Mouse (Mus musculus): ENCODE measurements around the gene Pld1. TPM values are rescaled to one million over a fixed set of nuclear protein-coding genes. Genes with fewer than 3 reads are reported as not detected.

Pld1 gene
- polyA plus RNA-seq, 1 experiment from 2014 or later, result 5.9 TPM

GRCm38 (mm10) chr3:28004321-28004720, 65.8 kb downstream of the Pld1 start:
- 73% methylated on average over 6 of the region's 6 CpGs for WGBS
- Histone ChIP-seq H3K9me3 (ENCODE audit: control insufficient read depth, low read length) (no peaks in the 10 kb centered on the region), H3K4me3 (ENCODE audit: low read length) (no peak overlapping the region), H3K4me2 (ENCODE audit: low read length) (no peak overlapping the region), H3K27me3 (replicated peaks; ENCODE audit: control insufficient read depth, insufficient read depth, low read length) (no peaks in the 10 kb centered on the region), H3K4me1 (ENCODE audit: control insufficient read depth, insufficient read depth, low read depth, low read length) (no peaks in the 10 kb centered on the region), H3K9ac (ENCODE audit: low read depth, low read length) (no peak overlapping the region), H3K36me3 (ENCODE audit: control insufficient read depth, insufficient read depth, low read length) (no peaks in the 10 kb centered on the region), H3K27ac (ENCODE audit: low read depth, low read length) (no peak overlapping the region)
- ATAC-seq, result no peak

DNA sequence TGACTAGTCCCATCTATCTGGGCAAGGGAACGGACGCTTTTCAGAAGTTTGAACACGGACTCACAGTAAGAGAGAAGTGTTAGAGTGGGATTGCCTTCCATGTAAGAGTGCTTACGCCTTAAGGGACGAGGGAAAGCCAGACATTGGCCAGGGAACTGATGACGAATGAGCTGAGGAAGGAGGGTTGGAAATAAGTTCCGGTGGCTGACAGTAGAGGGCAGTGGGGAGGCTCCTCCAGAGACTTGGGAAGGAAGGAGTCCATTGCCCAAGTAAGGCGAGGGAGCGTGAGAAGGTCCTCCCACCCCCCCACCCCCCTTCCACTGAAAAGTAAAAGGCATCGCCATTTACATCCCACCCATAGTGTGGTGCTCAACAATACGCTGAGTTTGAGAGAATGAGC, 69.2 kb downstream of the Pld1 start:
- ATAC-seq, result no peak
- Histone ChIP-seq H3K4me3 (ENCODE audit: low read length) (no peak overlapping the region), H3K4me1 (ENCODE audit: control insufficient read depth, insufficient read depth, low read depth, low read length) (no peaks in the 10 kb centered on the region), H3K4me2 (ENCODE audit: low read length) (no peak overlapping the region), H3K9me3 (ENCODE audit: control insufficient read depth, low read length) (no peaks in the 10 kb centered on the region), H3K36me3 (ENCODE audit: control insufficient read depth, insufficient read depth, low read length) (no peaks in the 10 kb centered on the region), H3K27me3 (replicated peaks; ENCODE audit: control insufficient read depth, insufficient read depth, low read length) (no peaks in the 10 kb centered on the region), H3K9ac (ENCODE audit: low read depth, low read length) (no peak overlapping the region), H3K27ac (ENCODE audit: low read depth, low read length) (no peak overlapping the region)
- WGBS, result 85% methylated on average over 11 of the region's 11 CpGs

- no peak overlapping the region for H3K4me3 ChIP-seq (ENCODE audit: low read length)
- WGBS, result 84% methylated on average over 4 of the region's 4 CpGs
- no peaks in the 10 kb centered on the region for H3K27me3 ChIP-seq (replicated peaks; ENCODE audit: control insufficient read depth, insufficient read depth, low read length)
- no peak overlapping the region for H3K9ac ChIP-seq (ENCODE audit: low read depth, low read length)
- H3K9me3 ChIP-seq (ENCODE audit: control insufficient read depth, low read length), result no peaks in the 10 kb centered on the region
- no peak for ATAC-seq
- H3K4me2 ChIP-seq (ENCODE audit: low read length), result no peak overlapping the region
- no peaks in the 10 kb centered on the region for H3K36me3 ChIP-seq (ENCODE audit: control insufficient read depth, insufficient read depth, low read length)
- no peaks in the 10 kb centered on the region for H3K4me1 ChIP-seq (ENCODE audit: control insufficient read depth, insufficient read depth, low read depth, low read length)
- H3K27ac ChIP-seq (ENCODE audit: low read depth, low read length), result no peak overlapping the region
These were observed 69.9 kb downstream of the Pld1 start for GRCm38 (mm10) chr3:28008369-28008768.

DNA sequence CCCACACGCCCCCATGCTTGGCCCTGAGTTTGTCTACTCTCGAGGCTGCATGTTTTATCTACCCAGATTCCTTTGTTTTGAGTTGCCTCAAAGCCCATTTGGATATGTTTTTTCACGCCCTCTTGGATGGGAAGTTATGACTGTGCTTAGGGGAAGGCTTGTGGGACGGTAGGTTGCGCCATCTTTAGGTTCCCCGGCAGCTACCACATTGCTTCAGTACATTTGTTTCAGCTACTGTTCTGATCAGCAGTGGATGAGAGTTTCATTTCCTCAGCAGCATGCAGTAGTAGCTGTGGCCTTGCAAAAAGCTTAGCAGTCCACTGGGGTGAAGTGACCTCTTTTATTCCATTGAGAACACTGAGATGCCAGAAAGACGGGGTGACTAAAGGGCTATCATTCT, 73.7 kb downstream of the Pld1 start:
- ATAC-seq, result no peak
- Histone ChIP-seq H3K4me2 (ENCODE audit: low read length) (no peak overlapping the region), H3K27ac (ENCODE audit: low read depth, low read length) (no peak overlapping the region), H3K4me1 (ENCODE audit: control insufficient read depth, insufficient read depth, low read depth, low read length) (no peaks in the 10 kb centered on the region), H3K9ac (ENCODE audit: low read depth, low read length) (no peak overlapping the region), H3K4me3 (ENCODE audit: low read length) (no peak overlapping the region), H3K9me3 (ENCODE audit: control insufficient read depth, low read length) (peaks cover 3% of the 10 kb centered on the region; the same call in 1 of the 2 replicates), H3K36me3 (ENCODE audit: control insufficient read depth, insufficient read depth, low read length) (no peaks in the 10 kb centered on the region), H3K27me3 (replicated peaks; ENCODE audit: control insufficient read depth, insufficient read depth, low read length) (no peaks in the 10 kb centered on the region)
- WGBS, result 81% methylated on average over 7 of the region's 7 CpGs

DNA sequence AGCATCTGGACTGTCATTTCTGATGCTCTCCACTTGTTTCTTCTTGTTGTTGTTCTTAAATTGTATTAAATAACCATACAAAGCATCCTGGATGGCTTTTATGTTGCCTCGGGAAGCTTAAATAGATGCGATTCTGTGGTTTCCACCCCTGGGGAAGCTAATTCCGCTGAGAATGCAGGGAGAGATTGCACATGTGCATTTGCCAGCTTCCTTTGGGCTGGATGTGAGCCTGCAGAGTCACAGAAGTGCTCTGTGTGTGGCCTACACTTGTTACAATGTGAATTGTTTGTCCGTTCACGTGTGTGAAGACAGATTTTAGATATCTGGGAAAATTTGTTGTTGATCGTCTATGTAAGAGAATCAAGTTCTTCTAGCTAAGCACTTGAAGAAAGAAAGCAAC, 74.9 kb downstream of the Pld1 start:
- H3K4me3 ChIP-seq (ENCODE audit: low read length), result no peak overlapping the region
- H3K27me3 ChIP-seq (replicated peaks; ENCODE audit: control insufficient read depth, insufficient read depth, low read length), result no peaks in the 10 kb centered on the region
- H3K4me2 ChIP-seq (ENCODE audit: low read length), result no peak overlapping the region
- H3K9me3 ChIP-seq (ENCODE audit: control insufficient read depth, low read length), result peaks cover 3% of the 10 kb centered on the region; the same call in 1 of the 2 replicates
- no peak for ATAC-seq
- H3K4me1 ChIP-seq (ENCODE audit: control insufficient read depth, insufficient read depth, low read depth, low read length), result no peaks in the 10 kb centered on the region
- H3K36me3 ChIP-seq (ENCODE audit: control insufficient read depth, insufficient read depth, low read length), result no peaks in the 10 kb centered on the region
- H3K27ac ChIP-seq (ENCODE audit: low read depth, low read length), result no peak overlapping the region
- no peak overlapping the region for H3K9ac ChIP-seq (ENCODE audit: low read depth, low read length)
- 46% methylated on average over 6 of the region's 6 CpGs for WGBS

DNA sequence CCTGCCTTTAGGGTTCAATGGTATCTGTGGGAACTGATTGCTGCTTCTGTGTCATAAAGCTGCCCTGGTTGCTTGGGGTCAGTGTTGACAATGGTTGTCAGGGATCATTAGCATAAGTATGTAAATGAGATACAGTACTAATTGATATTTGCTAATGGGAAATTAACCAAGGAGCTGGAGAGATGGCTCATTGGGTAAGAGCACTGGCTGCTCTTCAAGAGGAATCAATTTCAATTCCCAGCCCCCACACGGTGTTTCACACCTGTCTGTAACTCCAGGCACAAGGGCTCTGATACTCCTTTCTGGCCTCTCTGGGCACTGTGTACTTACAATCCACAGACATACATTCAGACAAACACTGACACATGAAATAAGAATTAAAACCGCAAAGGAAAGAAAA, 78.5 kb downstream of the Pld1 start:
- H3K9ac ChIP-seq (ENCODE audit: low read depth, low read length), result no peak overlapping the region
- no peak overlapping the region for H3K4me2 ChIP-seq (ENCODE audit: low read length)
- 71% methylated on average over 2 of the region's 2 CpGs for WGBS
- no peak overlapping the region for H3K27ac ChIP-seq (ENCODE audit: low read depth, low read length)
- ATAC-seq, result no peak
- no peaks in the 10 kb centered on the region for H3K27me3 ChIP-seq (replicated peaks; ENCODE audit: control insufficient read depth, insufficient read depth, low read length)
- H3K36me3 ChIP-seq (ENCODE audit: control insufficient read depth, insufficient read depth, low read length), result no peaks in the 10 kb centered on the region
- peaks cover 3% of the 10 kb centered on the region; the same call in 1 of the 2 replicates for H3K9me3 ChIP-seq (ENCODE audit: control insufficient read depth, low read length)
- H3K4me3 ChIP-seq (ENCODE audit: low read length), result no peak overlapping the region
- H3K4me1 ChIP-seq (ENCODE audit: control insufficient read depth, insufficient read depth, low read depth, low read length), result no peaks in the 10 kb centered on the region

GRCm38 (mm10) chr3:28019727-28020126, 81.2 kb downstream of the Pld1 start:
- Histone ChIP-seq H3K4me1 (ENCODE audit: control insufficient read depth, insufficient read depth, low read depth, low read length) (no peaks in the 10 kb centered on the region), H3K4me3 (ENCODE audit: low read length) (no peak overlapping the region), H3K27ac (ENCODE audit: low read depth, low read length) (no peak overlapping the region), H3K9ac (ENCODE audit: low read depth, low read length) (no peak overlapping the region), H3K9me3 (ENCODE audit: control insufficient read depth, low read length) (peaks cover 1% of the 10 kb centered on the region; the same call in 1 of the 2 replicates), H3K27me3 (replicated peaks; ENCODE audit: control insufficient read depth, insufficient read depth, low read length) (no peaks in the 10 kb centered on the region), H3K4me2 (ENCODE audit: low read length) (no peak overlapping the region), H3K36me3 (ENCODE audit: control insufficient read depth, insufficient read depth, low read length) (no peaks in the 10 kb centered on the region)
- WGBS, result 60% methylated on average over 4 of the region's 4 CpGs
- 0 out of 2 replicates have a peak, but pooled peaks have one; percentile 20 for ATAC-seq

GRCm38 (mm10) chr3:28020404-28020803, 81.9 kb downstream of the Pld1 start:
- H3K4me1 ChIP-seq (ENCODE audit: control insufficient read depth, insufficient read depth, low read depth, low read length), result no peaks in the 10 kb centered on the region
- no peaks in the 10 kb centered on the region for H3K27me3 ChIP-seq (replicated peaks; ENCODE audit: control insufficient read depth, insufficient read depth, low read length)
- H3K9ac ChIP-seq (ENCODE audit: low read depth, low read length), result no peak overlapping the region
- H3K4me3 ChIP-seq (ENCODE audit: low read length), result no peak overlapping the region
- 84% methylated on average over 2 of the region's 2 CpGs for WGBS
- no peak for ATAC-seq
- H3K36me3 ChIP-seq (ENCODE audit: control insufficient read depth, insufficient read depth, low read length), result no peaks in the 10 kb centered on the region
- H3K4me2 ChIP-seq (ENCODE audit: low read length), result no peak overlapping the region
- no peak overlapping the region for H3K27ac ChIP-seq (ENCODE audit: low read depth, low read length)
- H3K9me3 ChIP-seq (ENCODE audit: control insufficient read depth, low read length), result no peaks in the 10 kb centered on the region

GRCm38 (mm10) chr3:28022191-28022590, 83.7 kb downstream of the Pld1 start:
- H3K36me3 ChIP-seq (ENCODE audit: control insufficient read depth, insufficient read depth, low read length), result no peaks in the 10 kb centered on the region
- H3K4me1 ChIP-seq (ENCODE audit: control insufficient read depth, insufficient read depth, low read depth, low read length), result no peaks in the 10 kb centered on the region
- no peak overlapping the region for H3K27ac ChIP-seq (ENCODE audit: low read depth, low read length)
- H3K9me3 ChIP-seq (ENCODE audit: control insufficient read depth, low read length), result no peaks in the 10 kb centered on the region
- no peaks in the 10 kb centered on the region for H3K27me3 ChIP-seq (replicated peaks; ENCODE audit: control insufficient read depth, insufficient read depth, low read length)
- H3K9ac ChIP-seq (ENCODE audit: low read depth, low read length), result no peak overlapping the region
- no peak overlapping the region for H3K4me2 ChIP-seq (ENCODE audit: low read length)
- no peak overlapping the region for H3K4me3 ChIP-seq (ENCODE audit: low read length)
- 77% methylated on average over 5 of the region's 5 CpGs for WGBS
- ATAC-seq, result no peak

- no peak for ATAC-seq
- Histone ChIP-seq H3K9me3 (ENCODE audit: control insufficient read depth, low read length) (no peaks in the 10 kb centered on the region), H3K9ac (ENCODE audit: low read depth, low read length) (no peak overlapping the region), H3K36me3 (ENCODE audit: control insufficient read depth, insufficient read depth, low read length) (no peaks in the 10 kb centered on the region), H3K4me1 (ENCODE audit: control insufficient read depth, insufficient read depth, low read depth, low read length) (no peaks in the 10 kb centered on the region), H3K27me3 (replicated peaks; ENCODE audit: control insufficient read depth, insufficient read depth, low read length) (no peaks in the 10 kb centered on the region), H3K4me3 (ENCODE audit: low read length) (no peak overlapping the region), H3K4me2 (ENCODE audit: low read length) (no peak overlapping the region), H3K27ac (ENCODE audit: low read depth, low read length) (no peak overlapping the region)
- WGBS, result 75% methylated on average over 3 of the region's 3 CpGs
These were observed 88.4 kb downstream of the Pld1 start for GRCm38 (mm10) chr3:28026876-28027275.

All from hindbrain, embryonic 16.5 days (tissue).